Mouse (Mus musculus): ENCODE results near the gene Erlec1. TPM values are rescaled to one million over a fixed set of nuclear protein-coding genes. Genes with fewer than 3 reads are reported as not detected.

Erlec1 gene
- 10 to 100 TPM; 52.7 to 56.8 TPM for total RNA-seq (2021)
- long read RNA-seq, experiment 1, partial matches to known transcripts, result 1 of 6 reads
- long read RNA-seq, experiment 1, other reads (novel, unspliced or antisense), result 5 of 6 reads
- long read RNA-seq, experiment 2, transcript Erlec1-201 (14 exons, 2,532 nt), result major isoform, 7 of 13 reads
- long read RNA-seq, experiment 2, partial matches to known transcripts, result 3 of 13 reads
- long read RNA-seq, experiment 2, other reads (novel, unspliced or antisense), result 3 of 13 reads

DNA sequence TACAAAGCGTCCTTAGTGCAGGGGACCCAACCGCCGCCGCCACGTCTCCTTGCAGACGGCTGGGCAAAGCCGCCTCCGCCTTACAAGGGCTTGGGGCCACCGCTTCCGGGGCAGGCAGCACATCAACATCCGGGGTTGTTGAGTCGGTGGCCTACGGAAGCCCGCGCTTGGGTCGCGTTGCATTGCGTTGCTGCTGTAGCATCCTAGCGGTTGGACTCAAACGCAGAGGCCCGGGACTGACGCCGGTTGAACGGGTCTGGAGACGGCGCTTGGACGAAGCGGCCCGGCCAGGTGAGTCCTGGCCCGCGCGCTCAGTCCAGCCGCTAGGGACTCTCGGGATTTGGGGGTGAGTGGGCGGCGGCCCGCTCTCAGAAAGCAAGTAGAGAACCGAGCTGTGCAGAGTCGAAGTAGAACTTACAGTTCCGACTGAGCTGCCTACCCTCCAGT lies at the start of gene Erlec1:
Erlec1 (minus strand) TSS at position 57 of the 447 bp plus-strand sequence.
- H3K4me3 ChIP-seq, result peak within 1 kb of the TSS; percentile 98
- peak; percentile 51 for TF ChIP-seq CTCF (conservative IDR thresholded peaks at IDR 0.05)
- DNase-seq (ENCODE audit: low spot score in 2 of 2), result peak; percentile 89 to 92
- peak within 1 kb of the TSS; percentile 96 for H3K27ac ChIP-seq

DNA sequence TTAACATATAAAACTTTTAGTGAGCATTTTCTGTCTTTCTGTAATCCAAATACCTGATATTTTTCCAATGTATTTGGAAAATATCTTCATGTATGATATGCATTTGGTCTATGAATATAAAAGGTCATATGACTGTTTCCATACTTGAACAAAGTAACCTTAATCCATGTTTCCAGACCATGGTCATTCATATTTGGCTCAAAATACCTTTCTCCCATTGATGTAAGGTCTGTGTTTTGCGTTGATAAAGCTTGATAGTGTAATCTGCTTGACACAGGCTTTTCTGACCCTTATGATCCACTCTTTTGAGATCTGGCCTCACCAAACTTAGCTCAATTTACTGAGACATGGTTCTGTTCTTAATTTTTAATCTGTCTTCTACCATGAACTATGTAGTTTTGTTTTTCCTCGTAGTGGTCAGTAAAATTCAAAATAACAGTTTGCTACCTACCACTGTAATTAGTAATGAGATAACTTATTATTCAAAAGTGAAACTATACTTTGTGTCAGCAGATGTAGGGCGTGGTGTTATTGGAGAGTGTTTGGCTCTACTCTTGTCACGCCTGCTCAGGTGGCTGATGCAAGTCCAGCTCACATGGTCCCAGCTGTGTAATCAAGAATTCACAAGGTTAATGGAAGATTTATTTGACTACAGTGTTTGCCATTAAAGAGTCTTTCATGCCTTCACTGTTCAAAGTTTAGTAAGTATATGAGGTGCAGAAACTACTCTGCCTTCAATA lies 47.2 kb upstream of the Erlec1 start:
- DNase-seq (ENCODE audit: low spot score in 2 of 2), result no peak
- no peak for TF ChIP-seq CTCF (conservative IDR thresholded peaks at IDR 0.05)

DNA sequence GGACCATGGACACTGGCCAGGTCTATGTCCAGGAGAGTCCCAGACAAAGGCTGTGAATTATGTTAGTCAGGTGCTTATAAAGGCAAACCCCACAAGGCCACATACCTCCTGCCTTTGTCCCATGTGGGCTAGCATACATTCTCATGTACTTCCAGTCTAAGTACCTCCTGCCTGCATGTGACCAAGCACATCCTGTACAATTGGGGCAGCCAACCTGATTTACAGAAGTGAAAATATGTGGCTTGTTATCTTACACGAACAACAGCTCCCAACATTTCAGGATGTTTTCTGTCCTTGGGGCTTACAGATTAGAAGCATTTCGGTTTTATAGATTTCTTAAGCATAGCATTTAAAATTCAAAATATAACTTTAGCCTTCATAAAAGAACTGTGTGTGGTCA lies 45.9 kb upstream of the Erlec1 start:
- Histone ChIP-seq H3K4me3 (no peak overlapping the region), H3K27ac (no peak overlapping the region)
- DNase-seq (ENCODE audit: low spot score in 2 of 2), result no peak
- TF ChIP-seq CTCF (conservative IDR thresholded peaks at IDR 0.05), result no peak

More for the DNA sequence above, 47.2 kb upstream of the Erlec1 start:
- H3K4me3 ChIP-seq, result no peak overlapping the region
- no peak overlapping the region for H3K27ac ChIP-seq

DNA sequence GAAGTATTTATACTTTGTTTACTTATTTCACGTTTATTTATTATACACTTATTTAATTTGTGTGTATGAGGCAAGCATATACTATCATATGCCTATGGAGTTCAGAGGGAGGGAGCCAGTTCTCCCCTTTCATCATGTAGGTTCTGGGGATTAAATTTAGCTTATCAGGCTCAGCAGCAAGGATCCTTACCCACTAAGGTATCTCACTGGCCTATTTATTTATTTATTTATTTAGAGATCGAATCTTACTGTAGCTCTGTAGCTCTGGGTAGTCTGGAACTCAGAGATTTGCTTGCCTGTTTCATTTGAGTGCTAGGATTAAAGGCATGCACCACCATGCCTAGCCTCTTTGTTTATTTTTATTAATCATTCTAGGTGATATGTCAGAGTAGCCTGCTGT lies 44.6 kb upstream of the Erlec1 start:
- TF ChIP-seq CTCF (conservative IDR thresholded peaks at IDR 0.05), result no peak

DNA sequence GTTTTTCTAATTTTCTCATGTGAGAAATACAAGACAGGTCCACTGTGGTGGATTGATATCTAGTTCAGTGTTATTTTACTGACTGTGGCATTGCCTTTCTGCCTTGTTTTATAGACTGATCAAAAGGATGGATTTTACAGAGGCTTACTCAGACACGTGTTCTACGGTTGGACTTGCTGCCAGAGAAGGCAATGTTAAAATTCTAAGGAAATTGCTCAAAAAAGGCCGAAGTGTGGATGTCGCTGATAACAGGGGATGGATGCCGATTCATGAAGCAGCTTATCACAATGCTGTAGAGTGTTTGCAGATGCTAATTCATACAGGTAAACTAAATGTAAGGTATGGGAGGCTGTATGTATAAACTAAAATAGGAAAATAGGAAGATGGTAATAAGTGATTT lies 44.1 kb upstream of the Erlec1 start:
- H3K27ac ChIP-seq, result no peak overlapping the region
- TF ChIP-seq CTCF (conservative IDR thresholded peaks at IDR 0.05), result no peak
- DNase-seq (ENCODE audit: low spot score in 2 of 2), result no peak
- no peak overlapping the region for H3K4me3 ChIP-seq

More for the DNA sequence above, 44.6 kb upstream of the Erlec1 start:
- Histone ChIP-seq H3K27ac (no peak overlapping the region), H3K4me3 (no peak overlapping the region)
- DNase-seq (ENCODE audit: low spot score in 2 of 2), result no peak

DNA sequence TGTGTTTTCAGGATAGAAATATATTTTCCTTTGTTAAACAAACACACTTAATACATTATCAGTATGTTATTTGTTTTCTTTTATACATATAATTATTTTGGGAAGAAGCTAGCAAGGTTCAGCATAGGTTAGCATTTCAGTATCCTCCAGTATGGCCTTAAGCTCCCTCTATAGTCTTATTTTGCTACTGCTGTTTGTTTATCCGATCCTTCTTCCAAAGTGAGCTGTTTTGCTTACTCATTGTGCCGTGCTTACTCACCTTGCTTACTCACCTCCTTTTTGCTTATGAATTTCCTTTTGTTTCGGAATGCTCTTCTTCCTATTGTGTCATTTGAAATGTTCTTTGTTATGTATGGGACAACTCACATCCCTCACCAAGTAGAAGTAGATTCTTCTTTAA lies 42.5 kb upstream of the Erlec1 start:
- H3K27ac ChIP-seq, result no peak overlapping the region
- TF ChIP-seq CTCF (conservative IDR thresholded peaks at IDR 0.05), result no peak
- H3K4me3 ChIP-seq, result no peak overlapping the region
- no peak for DNase-seq (ENCODE audit: low spot score in 2 of 2)

DNA sequence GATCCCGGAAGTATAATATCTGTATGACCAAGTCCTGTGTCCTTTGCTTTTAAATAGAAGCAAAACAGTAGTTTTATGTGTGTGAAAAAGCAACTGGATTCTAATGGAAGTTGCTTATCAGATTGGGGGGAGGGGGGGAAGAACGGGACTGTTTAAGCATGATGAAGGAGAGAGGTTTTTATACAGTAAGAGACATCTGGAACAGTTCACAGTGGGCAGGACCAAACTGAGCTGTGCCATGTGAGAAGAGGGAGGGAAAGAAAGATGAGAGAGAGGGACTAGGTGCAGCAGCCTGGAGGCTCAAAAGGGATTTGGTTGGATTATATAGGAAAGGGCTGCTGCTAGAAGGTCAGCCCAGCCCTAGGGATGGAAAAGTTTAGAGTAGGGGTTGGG lies 32.5 kb upstream of the Erlec1 start:
- no peak for DNase-seq (ENCODE audit: low spot score in 2 of 2)
- Histone ChIP-seq H3K27ac (peak overlapping the region; percentile 94), H3K4me3 (peak overlapping the region; percentile 92)
- TF ChIP-seq CTCF (conservative IDR thresholded peaks at IDR 0.05), result no peak

DNA sequence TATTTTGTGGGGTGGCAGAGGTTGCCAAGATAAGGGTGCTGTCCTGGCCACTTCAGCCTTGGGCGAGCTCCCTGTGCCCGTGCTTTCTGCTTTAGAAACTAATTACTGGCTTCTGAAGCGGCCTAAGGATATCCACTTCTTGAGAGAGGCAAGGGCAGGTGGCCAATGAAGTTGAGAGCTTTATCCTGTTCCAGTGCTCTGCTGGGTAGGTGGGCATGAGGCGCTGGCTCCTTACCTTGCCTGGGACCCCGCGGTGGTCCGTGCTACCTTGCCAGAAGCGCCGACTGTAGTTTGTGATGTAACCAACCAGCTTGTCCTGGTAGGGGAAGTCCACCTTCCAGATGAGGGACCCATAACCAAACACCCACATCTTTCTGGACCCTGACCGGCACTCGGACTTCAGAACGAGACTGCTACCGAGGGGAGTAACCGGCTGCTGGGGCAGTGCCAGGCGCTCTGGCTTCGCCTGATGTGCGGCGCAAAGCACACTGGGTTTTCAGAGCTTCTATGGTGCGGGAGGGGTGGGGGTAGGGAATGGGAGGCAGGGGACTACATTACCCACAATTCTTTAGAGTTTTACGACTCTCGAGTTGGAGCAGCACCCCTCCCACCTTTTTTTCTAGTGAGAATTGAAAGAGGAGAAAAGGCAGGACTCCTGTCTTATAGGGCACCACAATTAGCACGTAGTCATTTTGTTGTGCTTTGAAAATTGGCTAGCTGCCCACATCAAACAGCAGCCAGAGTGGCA lies 31.9 kb upstream of the Erlec1 start, which contains the start of gene Chac2:
Chac2 (minus strand) TSS at position 474 of the 748 bp plus-strand sequence.
- TF ChIP-seq CTCF (conservative IDR thresholded peaks at IDR 0.05), result no peak
- Histone ChIP-seq H3K4me3 (peak within 1 kb of the TSS; percentile 92), H3K27ac (peak within 1 kb of the TSS; percentile 94)
- DNase-seq (ENCODE audit: low spot score in 2 of 2), result peak; percentile 85 to 89

DNA sequence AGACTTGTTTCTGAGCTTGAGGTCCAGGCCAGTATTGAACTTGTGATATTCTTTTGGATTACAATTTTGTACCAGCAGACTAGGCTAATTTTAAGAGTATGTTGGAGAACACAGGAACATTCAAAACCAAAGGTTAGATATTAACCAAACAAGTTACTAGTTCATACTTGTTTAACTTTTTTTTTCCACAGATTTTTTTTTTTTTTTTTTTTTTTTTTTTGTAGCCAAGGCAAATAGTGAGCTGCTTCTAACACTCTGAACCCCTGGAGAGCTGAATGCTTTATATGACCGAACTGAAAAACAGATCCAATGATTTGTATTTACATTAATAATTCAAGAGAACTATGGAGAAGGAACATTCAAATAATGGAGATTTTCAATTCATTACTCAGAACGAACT lies 31.1 kb upstream of the Erlec1 start:
- DNase-seq (ENCODE audit: low spot score in 2 of 2), result no peak
- peak overlapping the region; percentile 92 for H3K4me3 ChIP-seq
- no peak for TF ChIP-seq CTCF (conservative IDR thresholded peaks at IDR 0.05)

DNA sequence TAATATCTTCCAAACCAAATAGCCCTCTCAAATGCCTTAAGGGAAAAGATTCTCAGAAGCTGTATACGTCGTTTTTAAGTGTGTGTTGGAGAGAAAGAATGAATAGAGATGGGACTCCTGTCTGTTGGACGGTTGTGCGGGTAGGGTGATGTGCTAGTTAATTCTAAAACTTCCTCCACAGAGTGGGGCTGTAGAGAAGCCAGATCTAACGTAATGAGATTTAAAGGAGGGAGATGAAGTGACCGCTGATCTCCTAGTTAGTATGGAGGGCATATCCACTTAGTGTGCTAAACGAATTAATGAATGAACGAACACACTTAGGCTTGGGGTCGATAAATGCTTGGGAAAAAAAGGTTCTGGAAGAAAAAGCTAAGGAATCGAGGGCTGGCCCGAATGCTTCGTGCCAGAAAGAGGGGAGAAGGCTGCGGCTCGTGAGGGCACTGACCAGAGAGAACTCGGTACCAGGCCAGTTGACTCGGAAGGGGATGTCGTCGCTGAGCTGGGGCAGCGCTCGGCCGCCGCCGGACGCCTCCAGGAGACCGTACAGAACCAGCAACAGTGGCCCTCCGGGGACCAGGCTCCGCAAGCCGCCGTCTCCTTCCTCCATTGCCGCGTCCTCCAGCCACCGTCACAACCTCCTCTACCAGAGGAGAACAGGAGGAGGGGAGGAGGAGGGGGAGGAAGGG lies 523 bp downstream of the Erlec1 start:
- peak overlapping the region; percentile 96 for H3K27ac ChIP-seq
- DNase-seq (ENCODE audit: low spot score in 2 of 2), result peak; percentile 7 to 17
- TF ChIP-seq CTCF (conservative IDR thresholded peaks at IDR 0.05), result peak; percentile 48
- peak overlapping the region; percentile 98 for H3K4me3 ChIP-seq

More for the DNA sequence above, 31.1 kb upstream of the Erlec1 start:
- H3K27ac ChIP-seq, result peak overlapping the region; percentile 94

DNA sequence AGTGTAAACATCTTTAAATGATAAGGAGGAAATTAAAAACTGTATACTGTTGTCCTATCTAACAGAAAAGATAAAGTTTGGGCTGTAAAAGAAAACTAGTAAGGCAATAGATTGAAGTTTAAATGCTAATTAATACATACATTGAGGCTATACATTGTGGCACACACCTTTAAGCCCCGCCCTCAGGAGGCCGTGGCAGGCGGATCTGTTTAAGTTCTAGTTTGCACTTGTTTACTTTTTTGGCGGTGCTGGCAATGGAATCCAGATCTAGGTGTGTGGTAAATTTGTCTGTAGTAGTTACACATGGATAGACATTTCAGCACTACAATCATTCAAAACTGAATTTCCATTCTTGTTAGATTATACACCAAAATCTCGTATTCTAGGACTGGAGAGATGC lies 1.3 kb downstream of the Erlec1 start:
- no peak for TF ChIP-seq CTCF (conservative IDR thresholded peaks at IDR 0.05)
- peak overlapping the region; percentile 98 for H3K4me3 ChIP-seq
- no peak overlapping the region; the same call in 1 of the 2 replicates for H3K27ac ChIP-seq
- no peak for DNase-seq (ENCODE audit: low spot score in 2 of 2)

DNA sequence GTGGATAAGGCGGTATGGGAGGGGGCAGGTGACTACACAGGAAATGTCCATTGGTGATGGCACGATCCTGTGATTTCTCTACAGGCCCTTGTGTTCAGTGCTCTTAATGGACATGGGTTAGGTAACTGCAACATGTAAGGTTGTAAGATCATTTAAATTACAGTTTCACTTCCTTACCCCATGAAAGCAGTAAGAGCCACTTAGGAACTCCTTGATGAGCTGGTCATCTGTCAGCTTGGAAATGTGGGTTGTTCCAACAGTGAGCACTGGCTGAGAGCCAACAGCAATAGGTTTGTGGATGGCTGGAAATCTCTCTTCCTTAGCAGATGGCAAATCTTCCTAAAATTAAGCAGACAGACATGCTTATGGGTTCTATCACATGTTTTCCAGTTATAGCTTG lies 10.6 kb downstream of the Erlec1 start:
- no peak for DNase-seq (ENCODE audit: low spot score in 2 of 2)
- Histone ChIP-seq H3K27ac (no peak overlapping the region), H3K4me3 (no peak overlapping the region)
- no peak for TF ChIP-seq CTCF (conservative IDR thresholded peaks at IDR 0.05)

All from layer of hippocampus, adult 2 months (tissue).